Mouse (Mus musculus): ENCODE results near the gene Pck1.

DNA sequence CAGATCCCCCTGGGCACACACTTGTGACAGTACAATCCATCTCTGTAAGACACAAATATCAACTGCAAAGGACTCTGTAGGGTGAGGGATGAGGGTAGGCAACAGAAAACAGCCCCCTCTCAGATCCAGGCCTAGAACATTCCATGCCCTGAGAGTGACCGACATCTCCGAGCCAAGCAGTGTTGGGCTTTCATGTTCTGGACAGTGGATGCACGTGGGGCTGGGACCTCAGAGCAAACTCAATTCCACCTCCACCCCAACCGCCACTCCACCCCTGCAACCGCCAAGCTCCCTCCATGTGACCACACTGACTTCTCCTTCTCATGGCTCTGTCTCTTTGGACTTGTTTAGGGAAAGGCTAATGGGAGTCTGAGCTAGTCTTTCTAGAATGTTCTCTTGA is 19.1 kb downstream of the Pck1 start:
- no peak for TF ChIP-seq CTCF (IDR thresholded peaks at IDR 0.05; ENCODE audit: extremely low read depth, insufficient read depth, low read length)
- no peak for TF ChIP-seq POLR2A (IDR thresholded peaks at IDR 0.05; ENCODE audit: extremely low read depth, insufficient read depth, low read length)

All from cortical plate, adult 2 months (tissue).